Mouse (Mus musculus): ENCODE measurements at regions not wholly inside any gene's neighbourhood (a gene's known extent, or its start where the extent isn't known, plus 50 kb on each side); places are given as distances from the start of the nearest gene placed in this dataset.

- TF ChIP-seq MAFK (IDR thresholded peaks at IDR 0.05; ENCODE audit: insufficient read depth, low read depth, low read length) (no peak), HCFC1 (IDR thresholded peaks at IDR 0.05; ENCODE audit: borderline replicate concordance, insufficient read depth, low read length) (no peak)
Observed at GRCm38 (mm10) chr2:147877543-147877904, 169.2 kb downstream of the Foxa2 start.
